8 mouse cellular contexts compared by ENCODE assay signal in genomic region chr11:110271745-110272144, GRCm38 (mm10). TPM values are rescaled to one million over a fixed set of nuclear protein-coding genes. Genes with fewer than 3 reads are reported as not detected.
DNase-seq lines count a peak whose midpoint lies in the region; ATAC-seq and TF ChIP-seq lines count a peak whose summit lies in the region.

No protein-coding gene starts in this region.

- H3K36me3 ChIP-seq in forebrain, embryonic 14.5 days (ENCODE audit: control insufficient read depth, insufficient read depth, low read length) = no peaks in the 10 kb centered on the region
- H3K36me3 ChIP-seq in intestine, postnatal 0 days (ENCODE audit: control insufficient read depth, insufficient read depth) = no peaks in the 10 kb centered on the region
- no peaks in the 10 kb centered on the region for H3K36me3 ChIP-seq in limb, embryonic 14.5 days (ENCODE audit: control insufficient read depth, insufficient read depth, low read length)
- peaks cover 3% of the 10 kb centered on the region for H3K36me3 ChIP-seq in midbrain, embryonic 16.5 days (ENCODE audit: control insufficient read depth, insufficient read depth, low read length)

- H3K27me3 ChIP-seq in forebrain, embryonic 14.5 days (replicated peaks; ENCODE audit: control insufficient read depth, insufficient read depth, low read length) = no peaks in the 10 kb centered on the region
- H3K27me3 ChIP-seq in intestine, postnatal 0 days (replicated peaks; ENCODE audit: control insufficient read depth, insufficient read depth, low read length) = no peaks in the 10 kb centered on the region
- H3K27me3 ChIP-seq in limb, embryonic 14.5 days (ENCODE audit: control insufficient read depth, insufficient read depth, low read length) = no peaks in the 10 kb centered on the region
- no peaks in the 10 kb centered on the region for H3K27me3 ChIP-seq in midbrain, embryonic 16.5 days (ENCODE audit: control insufficient read depth, insufficient read depth, low read depth, low read length)

- 4% methylated on average over 5 of the region's 5 CpGs for WGBS in forebrain, embryonic 14.5 days
- WGBS in intestine, postnatal 0 days = 3% methylated on average over 5 of the region's 5 CpGs
- 5% methylated on average over 5 of the region's 5 CpGs for WGBS in limb, embryonic 14.5 days
- 6% methylated on average over 5 of the region's 5 CpGs for WGBS in midbrain, embryonic 16.5 days

- no peaks in the 10 kb centered on the region for H3K4me1 ChIP-seq in forebrain, embryonic 14.5 days (ENCODE audit: control insufficient read depth, insufficient read depth, low read length)
- no peaks in the 10 kb centered on the region for H3K4me1 ChIP-seq in intestine, postnatal 0 days (replicated peaks; ENCODE audit: control insufficient read depth, insufficient read depth, low read length)
- no peaks in the 10 kb centered on the region for H3K4me1 ChIP-seq in limb, embryonic 14.5 days (ENCODE audit: control insufficient read depth, insufficient read depth, low read length)
- no peaks in the 10 kb centered on the region for H3K4me1 ChIP-seq in midbrain, embryonic 16.5 days (ENCODE audit: control insufficient read depth, insufficient read depth, low read length)

- peak; percentile 89 for TF ChIP-seq CTCF in intestine, postnatal 0 days (IDR thresholded peaks at IDR 0.05; ENCODE audit: low read depth)

- TF ChIP-seq POLR2A in limb, embryonic 14.5 days (IDR thresholded peaks at IDR 0.05; ENCODE audit: borderline replicate concordance, extremely low read depth, insufficient read depth, insufficient read length) = no peak

- H3K27ac ChIP-seq in forebrain, embryonic 14.5 days (ENCODE audit: low read depth, low read length) = no peak overlapping the region
- H3K27ac ChIP-seq in intestine, postnatal 0 days (ENCODE audit: low read depth, low read length) = no peak overlapping the region
- no peak overlapping the region for H3K27ac ChIP-seq in limb, embryonic 14.5 days (replicated peaks; ENCODE audit: low read depth, low read length)
- no peak overlapping the region for H3K27ac ChIP-seq in midbrain, embryonic 16.5 days (ENCODE audit: low read length)

- H3K9ac ChIP-seq in forebrain, embryonic 14.5 days (ENCODE audit: low read length) = no peak overlapping the region
- H3K9ac ChIP-seq in intestine, postnatal 0 days (ENCODE audit: low read depth, low read length) = no peak overlapping the region
- no peak overlapping the region for H3K9ac ChIP-seq in limb, embryonic 14.5 days (ENCODE audit: low read depth, low read length, severe bottlenecking)
- no peak overlapping the region for H3K9ac ChIP-seq in midbrain, embryonic 16.5 days (ENCODE audit: low read depth, low read length)

- peak; percentile 76; the same call in 1 of the 2 replicates for ATAC-seq in forebrain, embryonic 14.5 days
- ATAC-seq in intestine, postnatal 0 days = no peak
- ATAC-seq in limb, embryonic 14.5 days (ENCODE audit: low FRiP score, low read depth) = no peak
- 0 out of 2 replicates have a peak, but pooled peaks have one; percentile 60 for ATAC-seq in midbrain, embryonic 16.5 days

- no peak overlapping the region for H3K4me2 ChIP-seq in forebrain, embryonic 14.5 days (ENCODE audit: low read length)
- no peak overlapping the region for H3K4me2 ChIP-seq in intestine, postnatal 0 days (replicated peaks; ENCODE audit: low read depth)
- no peak overlapping the region for H3K4me2 ChIP-seq in limb, embryonic 14.5 days (replicated peaks; ENCODE audit: low read depth, low read length, severe bottlenecking)
- H3K4me2 ChIP-seq in midbrain, embryonic 16.5 days (ENCODE audit: low read length) = no peak overlapping the region

- peak; percentile 47 for DNase-seq in ovary, postnatal 14 days (ENCODE audit: low spot score)
- no peak for DNase-seq in ovary, postnatal 10 days (ENCODE audit: low spot score)
- peak; percentile 15 for DNase-seq in c-Kit-negative CD71-positive TER-119-positive erythroid progenitor cells, embryonic 14.5 days (ENCODE audit: low read depth, low spot score)
- DNase-seq in forebrain, embryonic 14.5 days (ENCODE audit: low spot score) = peak; percentile 89
- DNase-seq in limb, embryonic 14.5 days (ENCODE audit: low spot score) = peak; percentile 68
- peak; percentile 78 for DNase-seq in thymus, postnatal 0 days (ENCODE audit: low spot score)

- no peaks in the 10 kb centered on the region for H3K9me3 ChIP-seq in forebrain, embryonic 14.5 days (replicated peaks; ENCODE audit: control insufficient read depth, low read length)
- no peaks in the 10 kb centered on the region for H3K9me3 ChIP-seq in intestine, postnatal 0 days (ENCODE audit: control insufficient read depth)
- no peaks in the 10 kb centered on the region for H3K9me3 ChIP-seq in limb, embryonic 14.5 days (ENCODE audit: control insufficient read depth, low read length)
- no peaks in the 10 kb centered on the region for H3K9me3 ChIP-seq in midbrain, embryonic 16.5 days (replicated peaks; ENCODE audit: control insufficient read depth, low read length, poor library complexity, severe bottlenecking)

- no peak overlapping the region for H3K4me3 ChIP-seq in forebrain, embryonic 14.5 days (ENCODE audit: low read depth, low read length)
- H3K4me3 ChIP-seq in intestine, postnatal 0 days (ENCODE audit: low read depth, low read length) = no peak overlapping the region
- H3K4me3 ChIP-seq in limb, embryonic 14.5 days (replicated peaks; ENCODE audit: low read length) = no peak overlapping the region
- H3K4me3 ChIP-seq in midbrain, embryonic 16.5 days (ENCODE audit: low read depth, low read length) = no peak overlapping the region

RNA-seq across cellular contexts. Expression of gene Abca6, which starts 20.2 kb away (rescaled TPM):
- polyA plus RNA-seq in forebrain, embryonic 14.5 days (2014; fragmentation: Nextera tagmentation; extraction: Ambion mirVana) = 0.06 and 0.31 TPM in 2 replicates
- 0.33 and 0.73 TPM in 2 replicates for polyA plus RNA-seq in intestine, postnatal 0 days (2015; fragmentation: Nextera tagmentation; extraction: Ambion mirVana)
- 1.1 and 1.4 TPM in 2 replicates for polyA plus RNA-seq in limb, embryonic 14.5 days (2012; rRNA removed)
- polyA plus RNA-seq in limb, embryonic 14.5 days (2014; fragmentation: Nextera tagmentation; extraction: Ambion mirVana) = 0.48 and 0.69 TPM in 2 replicates
- 0.19 and 0.25 TPM in 2 replicates for polyA plus RNA-seq in midbrain, embryonic 16.5 days (2015; fragmentation: Nextera tagmentation; extraction: Ambion mirVana)
- 0.27 and 0.43 TPM in 2 replicates for polyA plus RNA-seq in thymus, postnatal 0 days (2015; fragmentation: Nextera tagmentation; extraction: Ambion mirVana)

Comparison
In these comparisons a context has a peak if more than half of its experiments do, and no peak if none do; other contexts are left out.
1. ATAC-seq: peak in forebrain, embryonic 14.5 days (single experiment) and midbrain, embryonic 16.5 days (single experiment); none in intestine, postnatal 0 days (single experiment) and limb, embryonic 14.5 days (single experiment).